In genomic region chr14:31125106-31126075, GRCm38 (mm10) we compare ENCODE assay signal across 7 mouse cellular contexts. TPM values are rescaled to one million over a fixed set of nuclear protein-coding genes. Genes with fewer than 3 reads are reported as not detected.
DNase-seq lines count a peak whose midpoint lies in the region; ATAC-seq and TF ChIP-seq lines count a peak whose summit lies in the region.

No protein-coding gene starts in this region.

- no peaks in the 10 kb centered on the region for H3K27me3 ChIP-seq in lung, postnatal 0 days (replicated peaks; ENCODE audit: insufficient read depth, low read length)
- no peaks in the 10 kb centered on the region for H3K27me3 ChIP-seq in heart, embryonic 16.5 days (ENCODE audit: control insufficient read depth, insufficient read depth, low read length)

- peak overlapping the region; percentile 25; the same call in 1 of the 2 replicates for H3K4me2 ChIP-seq in lung, postnatal 0 days (replicated peaks; ENCODE audit: low read depth, low read length)
- peak overlapping the region; percentile 21; the same call in 1 of the 2 replicates for H3K4me2 ChIP-seq in heart, embryonic 16.5 days (ENCODE audit: low read depth, low read length)

- no peaks in the 10 kb centered on the region for H3K9me3 ChIP-seq in lung, postnatal 0 days (ENCODE audit: low read length)
- no peaks in the 10 kb centered on the region for H3K9me3 ChIP-seq in heart, embryonic 16.5 days (replicated peaks; ENCODE audit: control insufficient read depth, low read length)

- 0 out of 2 replicates have a peak, but pooled peaks cover 6% of the 10 kb centered on the region for H3K36me3 ChIP-seq in lung, postnatal 0 days (ENCODE audit: insufficient read depth, low read length)
- peaks cover 12% of the 10 kb centered on the region for H3K36me3 ChIP-seq in heart, embryonic 16.5 days (ENCODE audit: control insufficient read depth, insufficient read depth)

- 51% methylated on average over 9 of the region's 9 CpGs for WGBS in lung, postnatal 0 days
- 48% methylated on average over 9 of the region's 9 CpGs for WGBS in heart, embryonic 16.5 days

- no peak for TF ChIP-seq EP300 in lung, postnatal 0 days (IDR thresholded peaks at IDR 0.05)

- peaks cover 4% of the 10 kb centered on the region; the same call in 1 of the 2 replicates for H3K4me1 ChIP-seq in lung, postnatal 0 days (ENCODE audit: insufficient read depth, low read depth, low read length)
- peaks cover 34% of the 10 kb centered on the region for H3K4me1 ChIP-seq in heart, embryonic 16.5 days (ENCODE audit: control insufficient read depth, insufficient read depth, low read length)

- H3K27ac ChIP-seq in lung, postnatal 0 days (ENCODE audit: low read length), result peak overlapping the region; percentile 72
- peak overlapping the region; percentile 55 for H3K27ac ChIP-seq in heart, embryonic 16.5 days (ENCODE audit: low read length)

- no peak overlapping the region for H3K9ac ChIP-seq in lung, postnatal 0 days (replicated peaks; ENCODE audit: low read depth)
- H3K9ac ChIP-seq in heart, embryonic 16.5 days (ENCODE audit: low read length), result no peak overlapping the region

- TF ChIP-seq CTCF in lung, postnatal 0 days (IDR thresholded peaks at IDR 0.05), result no peak

- DNase-seq in lung, postnatal 0 days (ENCODE audit: low spot score), result peak; percentile 71
- DNase-seq in lung, postnatal 14 days, result no peak
- peak; percentile 38 for DNase-seq in embryo, embryonic 10.5 days (ENCODE audit: low spot score)
- DNase-seq in mesoderm, embryonic 11.5 days (ENCODE audit: low read depth, low spot score), result peak; percentile 20
- no peak for DNase-seq in adrenal gland, postnatal 14 days
- no peak for DNase-seq in retina, postnatal 1 day

- ATAC-seq in lung, postnatal 0 days, result no peak
- ATAC-seq in heart, embryonic 16.5 days (replicated peaks; ENCODE audit: extremely low read depth, insufficient read depth, low FRiP score), result no peak

- H3K4me3 ChIP-seq in lung, postnatal 0 days (ENCODE audit: low read depth, low read length), result no peak overlapping the region
- no peak overlapping the region for H3K4me3 ChIP-seq in heart, embryonic 16.5 days (ENCODE audit: low read length)

RNA-seq across cellular contexts. Expression of gene Smim4, which starts 3.4 kb away (rescaled TPM):
- polyA plus RNA-seq in lung, postnatal 0 days (2015; fragmentation: Nextera tagmentation; extraction: Ambion mirVana), result 109 and 118 TPM in 2 replicates
- 90.4 and 95.8 TPM in 2 replicates for polyA plus RNA-seq in heart, embryonic 16.5 days (2015; fragmentation: Nextera tagmentation; extraction: Ambion mirVana)
- total RNA-seq in adrenal gland, postnatal 14 days (2021), result 75.2 and 104 TPM in 2 replicates

RNA-seq across cellular contexts. Expression of gene Nt5dc2, which starts 5.5 kb away (rescaled TPM):
- 148 and 162 TPM in 2 replicates for polyA plus RNA-seq in lung, postnatal 0 days (2015; fragmentation: Nextera tagmentation; extraction: Ambion mirVana)
- polyA plus RNA-seq in heart, embryonic 16.5 days (2015; fragmentation: Nextera tagmentation; extraction: Ambion mirVana), result 288 and 319 TPM in 2 replicates
- total RNA-seq in adrenal gland, postnatal 14 days (2021), result 48.5 and 57.7 TPM in 2 replicates

RNA-seq across cellular contexts. Expression of gene Stab1, which starts 43.0 kb away (rescaled TPM):
- 32.4 and 34.2 TPM in 2 replicates for polyA plus RNA-seq in lung, postnatal 0 days (2015; fragmentation: Nextera tagmentation; extraction: Ambion mirVana)
- 36.6 and 43.8 TPM in 2 replicates for polyA plus RNA-seq in heart, embryonic 16.5 days (2015; fragmentation: Nextera tagmentation; extraction: Ambion mirVana)
- 74.4 and 78.6 TPM in 2 replicates for total RNA-seq in adrenal gland, postnatal 14 days (2021)

Comparison
In these comparisons a context has a peak if more than half of its experiments do, and no peak if none do; other contexts are left out.
1. DNase-seq: peak in lung, postnatal 0 days (single experiment), embryo, embryonic 10.5 days (single experiment) and mesoderm, embryonic 11.5 days (single experiment); none in lung, postnatal 14 days (single experiment), adrenal gland, postnatal 14 days (single experiment) and retina, postnatal 1 day (single experiment).